In the genomic region with DNA sequence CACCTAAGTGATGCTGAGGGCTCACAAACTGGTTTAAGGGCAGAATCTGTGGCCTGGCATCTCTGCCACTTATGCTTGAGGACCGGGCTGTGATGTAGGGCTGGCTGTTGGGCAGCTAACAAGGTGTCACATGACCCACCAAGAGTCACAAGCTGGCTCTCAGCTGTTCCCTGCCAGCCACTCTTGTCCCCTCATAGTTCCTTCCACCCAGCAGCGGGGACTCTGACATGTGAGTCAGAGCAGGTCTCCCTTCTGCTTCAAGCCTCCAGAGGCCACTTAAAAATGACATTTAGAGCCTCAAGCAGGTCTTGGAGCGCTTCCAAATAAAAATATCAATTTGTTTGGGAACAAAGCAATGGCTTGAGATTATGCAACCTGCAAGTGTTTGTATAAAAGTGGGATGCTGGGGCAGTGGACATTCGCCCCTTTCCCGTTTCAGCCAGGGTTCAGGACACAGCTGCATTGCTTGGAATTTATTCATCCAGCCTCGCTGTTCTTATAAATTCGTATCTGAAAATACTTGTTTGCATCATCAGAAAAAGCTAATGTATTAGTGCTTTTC, we compare ENCODE assay signal across 11 mouse cellular contexts.
DNase-seq lines count a peak whose midpoint lies in the region; ATAC-seq and TF ChIP-seq lines count a peak whose summit lies in the region.
"Had no signal": no experiment of that assay in that cellular context is flagged by ENCODE, and none has a peak within 500 bp of the region (broad histone marks: within the 10 kb centered on the region; RNA-seq: fewer than 3 reads in every experiment).

No protein-coding gene starts in this region.

- no peaks in the 10 kb centered on the region; the same call in 1 of the 2 replicates for H3K27me3 ChIP-seq in heart, embryonic 14.5 days (ENCODE audit: control insufficient read depth, insufficient read depth, low read length)
- H3K27me3 ChIP-seq in lung, embryonic 14.5 days (ENCODE audit: insufficient read depth, low read length), result no peaks in the 10 kb centered on the region
- no peaks in the 10 kb centered on the region for H3K27me3 ChIP-seq in midbrain, embryonic 16.5 days (ENCODE audit: control insufficient read depth, insufficient read depth, low read depth, low read length)

- peaks cover 10 to 22% of the 10 kb centered on the region in 2 experiments for H3K4me1 ChIP-seq in heart, embryonic 14.5 days (ENCODE audit: control insufficient read depth in 2 of 2, insufficient read depth in 2 of 2, low read length in 2 of 2)
- no peaks in the 10 kb centered on the region for H3K4me1 ChIP-seq in lung, embryonic 14.5 days (ENCODE audit: insufficient read depth)
- H3K4me1 ChIP-seq in midbrain, embryonic 16.5 days (ENCODE audit: control insufficient read depth, insufficient read depth, low read length), result peaks cover 6% of the 10 kb centered on the region

- H3K27ac ChIP-seq in heart, embryonic 14.5 days (replicated peaks in 1 of 2; ENCODE audit: control insufficient read depth in 1 of 2, insufficient read depth in 1 of 2, low read depth in 2 of 2, low read length in 2 of 2), result 0 out of 4 replicates have a peak overlapping the region, but pooled peaks of 1 of the 2 experiments have one; percentile 2
- H3K27ac ChIP-seq in lung, embryonic 14.5 days (ENCODE audit: low read depth), result no peak overlapping the region
- no peak overlapping the region for H3K27ac ChIP-seq in midbrain, embryonic 16.5 days (ENCODE audit: low read length)
- H3K27ac ChIP-seq: liver, embryonic 14.5 days; stomach, postnatal 0 days had no signal

- no peak overlapping the region for H3K4me2 ChIP-seq in heart, embryonic 14.5 days (ENCODE audit: low read length)
- H3K4me2 ChIP-seq in lung, embryonic 14.5 days, result no peak overlapping the region
- no peak overlapping the region for H3K4me2 ChIP-seq in midbrain, embryonic 16.5 days (ENCODE audit: low read length)

- no peak overlapping the region for H3K9ac ChIP-seq in heart, embryonic 14.5 days (ENCODE audit: low read length)
- no peak overlapping the region for H3K9ac ChIP-seq in lung, embryonic 14.5 days
- no peak overlapping the region for H3K9ac ChIP-seq in midbrain, embryonic 16.5 days (ENCODE audit: low read depth, low read length)
- H3K9ac ChIP-seq: liver, embryonic 14.5 days had no signal

- TF ChIP-seq CTCF in lung, embryonic 14.5 days (IDR thresholded peaks at IDR 0.05; ENCODE audit: low read depth), result no peak

- 47% methylated on average over 7 of the region's 7 CpGs for WGBS in heart, embryonic 14.5 days
- 52% methylated on average over 7 of the region's 7 CpGs for whole genome bisulfite sequencing in lung, embryonic 14.5 days
- WGBS in midbrain, embryonic 16.5 days, result 70% methylated on average over 7 of the region's 7 CpGs

- no peaks in the 10 kb centered on the region for H3K36me3 ChIP-seq in heart, embryonic 14.5 days (ENCODE audit: control insufficient read depth, insufficient read depth, low read length)
- H3K36me3 ChIP-seq in lung, embryonic 14.5 days (ENCODE audit: insufficient read depth), result no peaks in the 10 kb centered on the region
- no peaks in the 10 kb centered on the region for H3K36me3 ChIP-seq in midbrain, embryonic 16.5 days (ENCODE audit: control insufficient read depth, insufficient read depth, low read length)

- DNase-seq in adrenal gland, adult 2 months, result peak; percentile 27
- DNase-seq in adrenal gland, postnatal 10 days, result no peak
- DNase-seq in heart, adult 8-10 months (ENCODE audit: low spot score), result peak; percentile 12
- no peak for DNase-seq in heart, adult 11 months
- peak; percentile 47 for DNase-seq in lung, embryonic 14.5 days
- no peak for DNase-seq in layer of hippocampus, adult 11-12 months (ENCODE audit: low spot score)
- DNase-seq: midbrain, embryonic 14.5 days had no signal

- ATAC-seq in heart, embryonic 14.5 days (ENCODE audit: insufficient number of reproducible peaks, insufficient read depth, low FRiP score, low read depth), result peak; percentile 86
- no peak for ATAC-seq in lung, embryonic 14.5 days (ENCODE audit: insufficient read depth)
- ATAC-seq in midbrain, embryonic 16.5 days, result no peak

- no peaks in the 10 kb centered on the region for H3K9me3 ChIP-seq in heart, embryonic 14.5 days (ENCODE audit: control insufficient read depth, low read length)
- H3K9me3 ChIP-seq in lung, embryonic 14.5 days (ENCODE audit: low read depth, low read length), result no peaks in the 10 kb centered on the region
- no peaks in the 10 kb centered on the region for H3K9me3 ChIP-seq in midbrain, embryonic 16.5 days (replicated peaks; ENCODE audit: control insufficient read depth, low read length, poor library complexity, severe bottlenecking)

- no peak overlapping the region for H3K4me3 ChIP-seq in heart, embryonic 14.5 days (ENCODE audit: control insufficient read depth in 1 of 2, insufficient read depth in 1 of 2, low read depth in 1 of 2, low read length in 2 of 2)
- H3K4me3 ChIP-seq in lung, embryonic 14.5 days (ENCODE audit: low read depth, low read length), result no peak overlapping the region
- no peak overlapping the region for H3K4me3 ChIP-seq in midbrain, embryonic 16.5 days (ENCODE audit: low read depth, low read length)

Comparison
In these comparisons a context has a peak if more than half of its experiments do, and no peak if none do; other contexts are left out.
1. DNase-seq: peak in adrenal gland, adult 2 months (single experiment), heart, adult 8-10 months (single experiment) and lung, embryonic 14.5 days (single experiment); none in adrenal gland, postnatal 10 days (single experiment), heart, adult 11 months (single experiment) and layer of hippocampus, adult 11-12 months (single experiment).